Mouse (Mus musculus) heart, embryonic 16.5 days (tissue): Measurements from ENCODE around the gene Thap7. TPM values are rescaled to one million over a fixed set of nuclear protein-coding genes. Genes with fewer than 3 reads are reported as not detected.
"Not testable (repeated sequence)": the region's sequence is repeated elsewhere in the genome, so short reads cannot be mapped to it uniquely, and the experiment has no call there.

Experiments
- ATAC-seq: fragments of 200-750 bp; cut with Nextera tagmentation; replicated peaks from 2 replicates; pipeline ENCODE4 v1.8.0; 2017; ENCODE audit warnings: moderate number of reproducible peaks; ENCODE audit not compliant: insufficient read depth, low FRiP score; ENCODE audit errors: extremely low read depth
- H3K27ac ChIP-seq: fragments of 300-500 bp; sonication (generic); 2 replicates; pipeline ENCODE4 v1.5.1; 2014; ENCODE audit warnings: mild to moderate bottlenecking, low read length, control low read depth, moderate library complexity
- H3K27me3 ChIP-seq: fragments of 300-500 bp; sonication (generic); 2 replicates; pipeline ENCODE4 v1.6.1; 2014; ENCODE audit warnings: low read length, mixed read lengths; ENCODE audit not compliant: control insufficient read depth, insufficient read depth
- H3K36me3 ChIP-seq: fragments of 300-500 bp; sonication (generic); 2 replicates; pipeline ENCODE4 v1.6.1; 2014; ENCODE audit not compliant: control insufficient read depth, insufficient read depth
- H3K4me1 ChIP-seq: fragments of 300-500 bp; sonication (generic); 2 replicates; pipeline ENCODE4 v1.6.1; 2014; ENCODE audit warnings: low read length, mixed read lengths; ENCODE audit not compliant: control insufficient read depth, insufficient read depth
- H3K4me2 ChIP-seq: fragments of 300-500 bp; sonication (generic); 2 replicates; pipeline ENCODE4 v1.6.1; 2014; ENCODE audit warnings: low read depth, mild to moderate bottlenecking, control low read depth, low read length
- H3K4me3 ChIP-seq: fragments of 300-500 bp; sonication (generic); 2 replicates; pipeline ENCODE4 v1.5.1; 2014; ENCODE audit warnings: mild to moderate bottlenecking, control low read depth, low read length
- H3K9ac ChIP-seq: fragments of 300-500 bp; sonication (generic); 2 replicates; pipeline ENCODE4 v1.6.1; 2014; ENCODE audit warnings: low read length, control low read depth
- H3K9me3 ChIP-seq: fragments of 300-500 bp; sonication (generic); replicated peaks from 2 replicates; pipeline ENCODE4 v1.6.1; 2016; ENCODE audit warnings: low read length; ENCODE audit not compliant: control insufficient read depth
- WGBS: fragments of 180-500 bp; shearing (Covaris S2); extraction: QIAGEN DNeasy Blood & Tissue Kit; methylation state at CpG from one replicate; pipeline ENCODE4 v1.1.7; 2014; 5-methylcytosine and 5-hydroxymethylcytosine counted together
- polyA plus RNA-seq: library from polyadenylated mRNA; unstranded; fragments of >200 nt; fragmentation: Nextera tagmentation; extraction: Ambion mirVana; gene quantifications from 2 replicates; pipeline ENCODE4 v1.2.1, GENCODE M21; 2015

Thap7 gene
- polyA plus RNA-seq, 1 experiment from 2014 or later: 38.6 TPM

DNA sequence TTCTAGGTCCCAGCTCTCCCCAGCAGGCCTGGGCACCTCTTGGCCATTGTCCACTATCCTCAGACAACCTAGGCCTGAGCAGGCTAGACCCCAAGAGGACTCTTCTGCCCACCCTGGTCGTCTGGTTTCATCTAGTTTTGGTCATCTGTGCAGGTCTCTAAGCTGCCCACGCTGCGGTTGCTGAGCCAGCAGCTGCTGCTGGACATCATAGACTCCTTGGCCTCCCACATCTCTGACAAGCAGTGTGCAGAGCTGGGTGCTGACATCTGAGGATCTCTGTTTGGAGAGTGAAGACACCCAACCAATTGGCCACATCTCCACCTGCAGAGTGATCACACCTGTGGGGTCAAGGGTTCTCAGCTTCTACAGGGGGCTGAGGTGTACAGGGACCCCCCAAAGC lies 5.4 kb downstream of the Thap7 start:
- H3K36me3 ChIP-seq: peaks cover 66% of the 10 kb centered on the region

DNA sequence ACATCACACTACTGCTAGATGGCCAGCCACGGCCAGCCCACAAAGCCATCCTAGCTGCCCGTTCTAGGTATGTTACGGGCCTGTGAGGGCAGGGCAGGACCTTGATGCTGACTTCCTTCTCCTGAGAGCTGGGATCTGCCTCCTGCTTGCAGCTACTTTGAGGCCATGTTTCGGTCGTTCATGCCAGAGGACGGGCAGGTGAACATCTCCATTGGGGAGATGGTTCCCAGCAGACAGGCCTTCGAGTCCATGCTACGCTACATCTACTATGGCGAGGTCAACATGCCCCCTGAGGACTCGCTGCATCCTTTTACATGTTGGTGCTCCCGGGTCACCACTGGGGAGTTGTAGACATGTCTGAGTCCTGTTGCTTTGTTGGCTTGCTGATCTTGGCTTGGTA lies 6.8 kb downstream of the Thap7 start:
- Histone ChIP-seq H3K4me3 (no peak overlapping the region), H3K9me3 (no peaks in the 10 kb centered on the region), H3K4me2 (no peak overlapping the region), H3K27me3 (no peaks in the 10 kb centered on the region), H3K27ac (no peak overlapping the region), H3K36me3 (peaks cover 68% of the 10 kb centered on the region), H3K9ac (no peak overlapping the region), H3K4me1 (no peaks in the 10 kb centered on the region)
- ATAC-seq: no peak
- WGBS: 94% methylated on average over 11 of the region's 11 CpGs

More for the DNA sequence above, 5.4 kb downstream of the Thap7 start:
- Histone ChIP-seq H3K27me3 (no peaks in the 10 kb centered on the region), H3K4me1 (peaks cover 8% of the 10 kb centered on the region), H3K27ac (no peak overlapping the region), H3K4me3 (no peak overlapping the region), H3K9me3 (no peaks in the 10 kb centered on the region), H3K4me2 (no peak overlapping the region), H3K9ac (no peak overlapping the region)
- no peak for ATAC-seq
- WGBS: 74% methylated on average over 3 of the region's 3 CpGs

DNA sequence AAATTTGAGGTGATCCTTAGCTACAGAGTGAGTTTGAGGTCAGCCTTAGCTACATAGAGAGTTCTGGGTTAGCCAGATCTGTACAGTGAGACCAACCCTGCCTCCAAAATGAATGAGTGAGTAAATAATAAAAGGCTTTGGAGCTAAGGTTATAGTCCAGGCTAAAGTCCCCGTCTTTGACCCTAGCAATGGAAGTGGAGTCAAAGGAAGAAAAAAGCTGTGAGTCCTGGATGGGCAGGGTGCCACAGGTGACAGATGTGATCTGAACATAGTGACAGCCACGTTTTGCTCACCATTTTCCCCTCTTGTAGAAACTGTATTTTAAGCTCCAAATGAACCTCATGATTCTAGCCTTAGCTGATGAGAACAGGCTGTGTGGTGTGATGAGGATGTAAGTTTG lies 12.0 kb downstream of the Thap7 start:
- H3K4me1 ChIP-seq: no peaks in the 10 kb centered on the region
- peaks cover 56% of the 10 kb centered on the region for H3K36me3 ChIP-seq
- WGBS: 79% methylated on average over 2 of the region's 2 CpGs
- no peak for ATAC-seq
- H3K9me3 ChIP-seq: no peaks in the 10 kb centered on the region
- no peak overlapping the region for H3K4me2 ChIP-seq
- H3K27ac ChIP-seq: no peak overlapping the region
- no peak overlapping the region for H3K9ac ChIP-seq
- no peaks in the 10 kb centered on the region for H3K27me3 ChIP-seq
- no peak overlapping the region for H3K4me3 ChIP-seq

DNA sequence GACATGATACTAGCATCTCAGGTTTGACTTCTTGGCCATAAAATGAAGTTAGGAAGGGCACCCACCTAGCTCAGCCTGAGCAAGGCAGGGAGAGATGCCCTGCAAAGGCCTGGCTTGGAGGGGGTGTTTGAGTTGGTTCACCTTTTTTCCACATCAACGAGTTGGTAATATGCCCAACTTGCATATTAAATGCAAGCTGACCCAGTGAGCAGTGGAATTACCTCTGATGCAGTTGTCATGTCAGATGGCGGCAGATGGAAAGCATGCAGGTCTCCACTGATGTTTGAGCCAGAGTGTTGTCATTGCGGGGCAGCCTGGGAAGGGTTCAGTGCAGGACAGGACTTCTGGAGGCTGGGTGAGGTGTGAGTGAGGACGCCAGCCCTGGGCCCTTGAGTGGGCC lies 19.5 kb downstream of the Thap7 start:
- no peak overlapping the region for H3K27ac ChIP-seq
- no peaks in the 10 kb centered on the region for H3K9me3 ChIP-seq
- H3K4me1 ChIP-seq: peaks cover 12% of the 10 kb centered on the region
- ATAC-seq: no peak
- H3K4me3 ChIP-seq: no peak overlapping the region
- 91% methylated on average over 4 of the region's 4 CpGs for WGBS
- H3K36me3 ChIP-seq: peaks cover 19% of the 10 kb centered on the region
- no peak overlapping the region for H3K4me2 ChIP-seq
- H3K27me3 ChIP-seq: no peaks in the 10 kb centered on the region
- H3K9ac ChIP-seq: no peak overlapping the region

DNA sequence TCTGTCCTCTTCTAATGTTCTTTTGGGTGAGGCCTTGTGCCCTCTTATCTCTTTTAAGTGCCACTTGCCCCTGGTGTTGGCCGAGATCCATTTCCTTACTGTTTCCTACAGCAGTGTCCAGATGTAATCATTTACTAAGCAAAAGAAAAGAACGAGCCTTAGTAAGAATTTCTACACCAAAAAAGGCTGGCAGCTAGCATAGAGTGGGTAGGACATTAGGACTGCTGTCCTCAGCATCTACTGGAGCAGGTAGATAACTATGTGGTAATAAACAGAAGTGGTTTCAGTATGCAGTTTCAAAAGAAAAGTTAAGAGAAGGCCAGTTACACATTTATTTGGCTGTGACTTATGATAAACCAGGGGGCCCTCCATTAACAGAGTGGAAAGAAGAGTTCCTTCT lies 20.2 kb downstream of the Thap7 start:
- Histone ChIP-seq H3K27me3 (0 out of 2 replicates have a peak, but pooled peaks cover 3% of the 10 kb centered on the region), H3K36me3 (peaks cover 16% of the 10 kb centered on the region), H3K27ac (no peak overlapping the region), H3K9me3 (no peaks in the 10 kb centered on the region), H3K4me1 (peaks cover 12% of the 10 kb centered on the region), H3K9ac (no peak overlapping the region), H3K4me2 (no peak overlapping the region), H3K4me3 (no peak overlapping the region)
- ATAC-seq: no peak
- 55% methylated on average over 2 of the region's 2 CpGs for WGBS

DNA sequence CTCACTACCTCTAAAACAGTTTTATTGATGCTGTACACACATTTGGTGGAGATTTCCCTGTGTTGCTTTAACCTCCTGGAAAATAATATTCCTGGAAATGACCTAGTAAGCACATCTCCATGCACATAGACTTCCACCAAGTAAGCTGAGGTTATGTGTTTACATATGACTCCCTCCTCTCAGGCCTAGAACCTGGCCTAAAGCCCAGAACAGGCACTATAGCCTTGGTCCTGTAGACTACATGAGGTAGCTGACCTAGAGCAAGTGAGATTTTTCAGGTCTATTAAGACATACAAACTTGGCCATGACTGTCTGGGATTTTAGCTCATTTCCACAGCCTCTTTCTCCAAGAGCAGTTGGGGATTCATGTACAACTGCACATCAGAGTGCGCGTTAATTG lies 20.8 kb downstream of the Thap7 start:
- H3K4me3 ChIP-seq: no peak overlapping the region; the same call in 1 of the 2 replicates
- H3K27me3 ChIP-seq: 0 out of 2 replicates have a peak, but pooled peaks cover 3% of the 10 kb centered on the region
- no peak for ATAC-seq
- H3K9me3 ChIP-seq: no peaks in the 10 kb centered on the region
- H3K4me1 ChIP-seq: peaks cover 12% of the 10 kb centered on the region
- H3K27ac ChIP-seq: no peak overlapping the region
- H3K9ac ChIP-seq: no peak overlapping the region
- H3K4me2 ChIP-seq: peak overlapping the region; percentile 85; the same call in 1 of the 2 replicates
- H3K36me3 ChIP-seq: peaks cover 16% of the 10 kb centered on the region
- 97% methylated on average over 2 of the region's 2 CpGs for whole genome bisulfite sequencing

DNA sequence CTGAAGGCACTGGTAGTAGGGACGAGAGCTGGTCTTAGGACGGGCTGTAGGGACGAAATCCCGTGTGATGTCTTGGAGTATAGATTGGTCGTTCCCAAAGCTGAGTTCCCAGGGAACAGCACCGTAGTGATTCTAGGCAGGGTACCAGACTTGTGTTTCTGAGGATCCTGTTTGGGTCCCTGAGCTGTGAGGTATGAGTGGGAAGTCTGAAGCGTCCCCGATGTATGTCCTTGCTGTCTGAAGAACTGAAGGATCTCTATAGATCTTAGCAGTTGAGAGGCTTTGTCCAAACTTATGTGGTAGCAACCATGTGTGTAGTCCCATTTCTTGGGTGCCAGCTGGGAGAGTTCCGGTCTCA lies 21.7 kb downstream of the Thap7 start:
- peaks cover 12% of the 10 kb centered on the region for H3K4me1 ChIP-seq
- no peaks in the 10 kb centered on the region for H3K9me3 ChIP-seq
- H3K36me3 ChIP-seq: peaks cover 16% of the 10 kb centered on the region
- no peak for ATAC-seq
- H3K27ac ChIP-seq: peak overlapping the region; percentile 97
- peak overlapping the region; percentile 85 for H3K4me2 ChIP-seq
- peak overlapping the region; percentile 86 for H3K4me3 ChIP-seq
- peak overlapping the region; percentile 92 for H3K9ac ChIP-seq
- 0 out of 2 replicates have a peak, but pooled peaks cover 3% of the 10 kb centered on the region for H3K27me3 ChIP-seq
- 8% methylated on average over 9 of the region's 9 CpGs for WGBS

DNA sequence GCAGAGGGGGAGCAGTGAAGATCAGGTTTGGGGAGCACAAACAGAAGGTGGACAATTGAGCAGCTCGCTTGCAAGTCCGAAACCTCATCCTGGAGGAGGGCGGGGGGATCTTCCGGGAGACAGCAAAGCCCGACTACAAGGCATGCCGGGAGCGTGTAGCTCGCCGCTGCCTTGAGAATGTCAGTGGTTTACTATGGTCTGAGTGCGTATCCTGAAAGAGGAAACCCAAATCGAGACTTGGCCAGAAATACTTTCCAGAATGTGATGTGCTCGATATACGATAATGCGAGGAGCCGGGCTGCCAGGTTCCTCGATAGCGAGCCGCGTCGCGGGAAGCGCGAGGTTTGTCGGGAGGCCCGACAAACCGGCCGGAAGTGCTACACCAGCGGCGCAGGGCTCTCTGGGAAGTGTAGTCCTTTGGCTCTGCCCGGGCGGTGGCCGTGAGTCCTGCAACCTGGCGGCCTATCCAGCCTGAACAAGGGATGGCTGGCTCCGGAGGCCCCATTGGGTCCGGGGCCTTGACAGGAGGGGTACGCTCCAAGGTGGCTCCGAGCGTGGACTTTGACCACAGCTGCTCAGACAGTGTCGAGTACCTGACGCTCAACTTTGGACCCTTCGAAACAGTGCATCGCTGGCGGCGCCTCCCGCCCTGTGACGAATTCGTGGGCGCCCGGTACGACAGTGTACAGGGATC lies 22.2 kb downstream of the Thap7 start, which contains the start of gene Lztr1:
Lztr1 (plus strand) TSS at position 143 of the 694 bp plus-strand sequence.
- 0% methylated on average over 50 of the region's 50 CpGs for WGBS
- H3K4me1 ChIP-seq: peaks cover 12% of the 10 kb centered on the region
- peaks cover 13% of the 10 kb centered on the region for H3K36me3 ChIP-seq
- peak within 1 kb of the TSS; percentile 97 for H3K27ac ChIP-seq
- peak within 1 kb of the TSS; percentile 85 for H3K4me2 ChIP-seq
- H3K9me3 ChIP-seq: no peaks in the 10 kb centered on the region
- peak; percentile 95 for ATAC-seq
- 0 out of 2 replicates have a peak, but pooled peaks cover 3% of the 10 kb centered on the region for H3K27me3 ChIP-seq
- H3K9ac ChIP-seq: peak within 1 kb of the TSS; percentile 92
- H3K4me3 ChIP-seq: peak within 1 kb of the TSS; percentile 86

DNA sequence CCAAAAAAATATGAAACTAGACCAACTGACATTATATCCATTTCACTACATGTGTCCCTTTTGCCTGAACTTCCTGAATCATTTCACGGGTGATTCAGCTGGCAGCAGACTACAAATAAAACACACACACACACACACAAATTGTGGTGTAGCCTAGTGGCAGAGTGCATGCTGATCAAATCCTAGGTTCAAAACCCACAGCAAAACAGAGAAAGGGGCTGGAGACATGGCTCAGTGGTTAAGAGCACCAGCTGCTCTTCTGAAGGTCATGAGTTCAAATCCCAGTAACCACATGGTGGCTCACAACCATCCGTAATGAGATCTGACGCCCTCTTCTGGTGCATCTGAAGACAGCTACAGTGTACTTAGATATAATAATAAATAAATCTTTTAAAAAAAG lies 22.9 kb downstream of the Thap7 start:
- Histone ChIP-seq H3K4me1 (peaks cover 12% of the 10 kb centered on the region), H3K9ac (peak overlapping the region; percentile 92), H3K4me2 (peak overlapping the region; percentile 85), H3K27ac (peak overlapping the region; percentile 97), H3K4me3 (peak overlapping the region; percentile 86)
- not testable (repeated sequence) for H3K27me3 ChIP-seq, H3K36me3 ChIP-seq, H3K9me3 ChIP-seq, ATAC-seq
- 25% methylated on average over 3 of the region's 3 CpGs for WGBS
